Mouse (Mus musculus): ENCODE measurements around the gene Rab42. TPM values are rescaled to one million over a fixed set of nuclear protein-coding genes. Genes with fewer than 3 reads are reported as not detected.

Gene Rab42
- polyA plus RNA-seq, 1 experiment from 2014 or later, result 0.73 TPM

DNA sequence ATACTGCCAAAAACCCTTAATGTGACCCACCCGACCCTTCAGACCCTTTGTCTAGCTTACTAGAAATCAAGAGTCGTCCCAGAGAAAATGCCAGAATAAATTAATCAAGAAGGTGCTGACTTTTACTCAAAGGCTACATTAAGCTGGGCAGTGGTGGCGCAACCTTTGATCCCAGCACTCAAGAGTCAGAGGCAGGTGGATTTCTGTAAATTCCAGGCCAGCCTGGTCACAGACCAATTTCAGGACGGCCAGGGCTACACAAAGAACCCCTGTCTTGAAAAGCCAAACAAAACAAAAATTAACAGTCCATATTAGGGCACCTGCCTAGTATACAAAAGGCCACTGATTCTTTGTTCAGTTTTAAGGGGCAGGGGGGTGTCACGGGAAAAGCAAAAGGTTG is 23.3 kb upstream of the Rab42 start:
- Histone ChIP-seq H3K4me2 (ENCODE audit: low read depth, low read length) (no peak overlapping the region), H3K36me3 (replicated peaks; ENCODE audit: insufficient read depth, low read length) (peaks cover 20% of the 10 kb centered on the region), H3K9me3 (ENCODE audit: low read length) (no peaks in the 10 kb centered on the region), H3K27me3 (ENCODE audit: insufficient read depth, low read length) (no peaks in the 10 kb centered on the region), H3K9ac (replicated peaks) (no peak overlapping the region), H3K4me1 (ENCODE audit: insufficient read depth) (peaks cover 11% of the 10 kb centered on the region), H3K4me3 (ENCODE audit: low read depth, low read length) (no peak overlapping the region), H3K27ac (ENCODE audit: low read depth) (no peak overlapping the region)
- ATAC-seq, result no peak
- TF ChIP-seq EP300 (IDR thresholded peaks at IDR 0.05; ENCODE audit: low read depth) (no peak), CTCF (IDR thresholded peaks at IDR 0.05; ENCODE audit: low read depth) (no peak)
- no peak for DNase-seq
- WGBS (ENCODE audit: insufficient replicate concordance), result 69% methylated on average over 5 of the region's 5 CpGs

DNA sequence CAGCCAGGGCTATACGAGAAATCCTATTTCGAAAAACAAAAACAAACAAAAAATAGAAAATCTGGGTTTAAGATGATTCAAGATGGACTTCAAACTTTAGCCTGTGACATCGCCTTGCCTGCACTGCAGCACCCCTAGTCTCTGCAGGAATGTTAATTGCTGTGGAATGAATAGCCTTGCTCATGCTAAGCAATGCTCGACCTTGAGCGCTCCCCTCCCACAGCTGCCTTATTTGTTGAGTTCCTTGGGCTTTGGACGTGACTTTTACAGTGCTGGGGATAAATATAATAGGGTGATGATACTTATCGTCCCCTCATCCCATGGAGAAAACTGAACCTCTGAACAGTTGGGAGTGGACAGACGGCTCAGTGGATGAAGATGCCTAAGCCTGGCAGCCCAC is 12.5 kb upstream of the Rab42 start:
- no peak overlapping the region for H3K4me2 ChIP-seq (ENCODE audit: low read depth, low read length)
- no peaks in the 10 kb centered on the region for H3K27me3 ChIP-seq (ENCODE audit: insufficient read depth, low read length)
- no peaks in the 10 kb centered on the region for H3K9me3 ChIP-seq (ENCODE audit: low read length)
- H3K36me3 ChIP-seq (replicated peaks; ENCODE audit: insufficient read depth, low read length), result peaks cover 43% of the 10 kb centered on the region
- no peak overlapping the region for H3K9ac ChIP-seq (replicated peaks)
- no peak for TF ChIP-seq CTCF (IDR thresholded peaks at IDR 0.05; ENCODE audit: low read depth)
- TF ChIP-seq EP300 (IDR thresholded peaks at IDR 0.05; ENCODE audit: low read depth), result no peak
- DNase-seq, result no peak
- H3K4me3 ChIP-seq (ENCODE audit: low read depth, low read length), result no peak overlapping the region
- ATAC-seq, result no peak
- 82% methylated on average over 8 of the region's 8 CpGs for WGBS (ENCODE audit: insufficient replicate concordance)
- H3K4me1 ChIP-seq (ENCODE audit: insufficient read depth), result no peaks in the 10 kb centered on the region
- no peak overlapping the region for H3K27ac ChIP-seq (ENCODE audit: low read depth)

DNA sequence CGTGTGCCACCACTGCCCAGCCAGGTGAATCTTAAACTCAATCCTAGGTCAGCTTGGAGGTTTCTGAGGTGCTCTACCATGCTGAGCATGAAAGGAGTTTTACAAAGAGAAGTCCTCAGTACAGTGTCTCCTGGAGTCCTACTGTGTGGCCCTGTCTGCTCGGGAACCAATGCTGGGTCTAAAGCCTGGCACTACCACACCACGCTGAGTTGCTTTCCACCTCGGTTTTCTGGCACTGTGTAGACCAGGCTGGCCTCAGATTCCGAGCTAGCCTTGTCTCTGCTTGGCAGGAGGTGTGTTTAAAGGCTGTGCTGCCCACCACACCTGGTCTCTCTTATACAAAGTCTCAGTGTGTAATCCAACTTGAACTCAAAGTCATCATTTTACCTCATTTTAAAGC is 9.4 kb upstream of the Rab42 start:
- 82% methylated on average over 5 of the region's 5 CpGs for WGBS (ENCODE audit: insufficient replicate concordance)

DNA sequence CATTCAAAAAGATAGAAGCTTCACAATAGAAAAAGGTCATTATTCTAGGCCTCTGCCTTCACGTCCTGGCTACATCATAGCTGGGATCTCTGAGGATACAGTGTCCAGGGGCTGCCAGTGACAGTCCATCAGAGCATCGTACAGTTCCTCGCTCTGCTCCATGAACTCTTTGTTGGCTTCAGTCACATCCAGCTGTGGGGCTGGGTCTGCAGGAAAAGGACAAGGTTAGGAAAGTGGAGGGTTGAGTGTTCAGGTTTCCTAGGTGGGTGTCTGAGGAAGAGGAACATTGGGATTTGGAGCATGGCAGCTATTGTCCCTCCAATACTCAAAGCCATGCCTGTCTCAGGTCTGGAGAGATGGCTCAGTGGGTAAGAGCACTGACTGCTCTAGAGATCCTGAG is 8.6 kb upstream of the Rab42 start:
- no peaks in the 10 kb centered on the region for H3K9me3 ChIP-seq (ENCODE audit: low read length)
- TF ChIP-seq CTCF (IDR thresholded peaks at IDR 0.05; ENCODE audit: low read depth), result no peak
- TF ChIP-seq EP300 (IDR thresholded peaks at IDR 0.05; ENCODE audit: low read depth), result no peak
- no peak for DNase-seq
- H3K27ac ChIP-seq (ENCODE audit: low read depth), result no peak overlapping the region
- no peaks in the 10 kb centered on the region for H3K27me3 ChIP-seq (ENCODE audit: insufficient read depth, low read length)
- H3K36me3 ChIP-seq (replicated peaks; ENCODE audit: insufficient read depth, low read length), result peaks cover 35% of the 10 kb centered on the region
- H3K4me3 ChIP-seq (ENCODE audit: low read depth, low read length), result no peak overlapping the region
- no peak overlapping the region for H3K9ac ChIP-seq (replicated peaks)
- H3K4me1 ChIP-seq (ENCODE audit: insufficient read depth), result peaks cover 9% of the 10 kb centered on the region
- WGBS (ENCODE audit: insufficient replicate concordance), result 62% methylated on average over 3 of the region's 3 CpGs
- ATAC-seq, result no peak
- H3K4me2 ChIP-seq (ENCODE audit: low read depth, low read length), result no peak overlapping the region

More for the DNA sequence above, 9.4 kb upstream of the Rab42 start:
- Histone ChIP-seq H3K4me3 (ENCODE audit: low read depth, low read length) (no peak overlapping the region), H3K4me1 (ENCODE audit: insufficient read depth) (peaks cover 9% of the 10 kb centered on the region), H3K4me2 (ENCODE audit: low read depth, low read length) (no peak overlapping the region), H3K27ac (ENCODE audit: low read depth) (no peak overlapping the region), H3K9me3 (ENCODE audit: low read length) (no peaks in the 10 kb centered on the region), H3K9ac (replicated peaks) (no peak overlapping the region), H3K27me3 (ENCODE audit: insufficient read depth, low read length) (no peaks in the 10 kb centered on the region), H3K36me3 (replicated peaks; ENCODE audit: insufficient read depth, low read length) (peaks cover 38% of the 10 kb centered on the region)
- no peak for ATAC-seq
- TF ChIP-seq EP300 (IDR thresholded peaks at IDR 0.05; ENCODE audit: low read depth), result no peak
- no peak for DNase-seq

DNA sequence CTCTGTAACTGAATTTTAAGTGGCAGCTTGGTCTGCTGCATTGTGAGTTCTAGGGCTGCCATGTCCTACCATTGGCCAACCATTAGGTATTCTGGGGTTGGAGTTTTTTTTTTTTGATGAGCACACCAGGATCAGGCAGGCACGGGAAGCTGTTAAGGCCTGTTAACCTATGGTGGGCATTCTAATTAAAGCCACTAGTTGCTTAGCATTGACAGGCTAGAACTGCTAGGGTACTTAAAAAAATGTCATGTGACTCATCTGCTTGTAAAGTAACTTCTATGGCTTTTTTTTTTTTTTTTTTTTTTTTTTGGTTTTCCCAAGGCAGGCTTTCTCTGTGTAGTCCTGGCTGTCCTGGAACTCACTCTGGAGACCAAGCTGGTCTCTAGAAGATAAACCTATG is 8.0 kb upstream of the Rab42 start:
- TF ChIP-seq CTCF (IDR thresholded peaks at IDR 0.05; ENCODE audit: low read depth) (no peak), EP300 (IDR thresholded peaks at IDR 0.05; ENCODE audit: low read depth) (no peak)
- DNase-seq (no peak), ATAC-seq (no peak)
- Histone ChIP-seq H3K9ac (replicated peaks) (no peak overlapping the region), H3K4me3 (ENCODE audit: low read depth, low read length) (no peak overlapping the region), H3K9me3 (ENCODE audit: low read length) (no peaks in the 10 kb centered on the region), H3K4me1 (ENCODE audit: insufficient read depth) (peaks cover 9% of the 10 kb centered on the region), H3K36me3 (replicated peaks; ENCODE audit: insufficient read depth, low read length) (peaks cover 33% of the 10 kb centered on the region), H3K4me2 (ENCODE audit: low read depth, low read length) (no peak overlapping the region), H3K27me3 (ENCODE audit: insufficient read depth, low read length) (no peaks in the 10 kb centered on the region), H3K27ac (ENCODE audit: low read depth) (no peak overlapping the region)
- 67% methylated on average over 1 of the region's 1 CpGs for WGBS (ENCODE audit: insufficient replicate concordance)

DNA sequence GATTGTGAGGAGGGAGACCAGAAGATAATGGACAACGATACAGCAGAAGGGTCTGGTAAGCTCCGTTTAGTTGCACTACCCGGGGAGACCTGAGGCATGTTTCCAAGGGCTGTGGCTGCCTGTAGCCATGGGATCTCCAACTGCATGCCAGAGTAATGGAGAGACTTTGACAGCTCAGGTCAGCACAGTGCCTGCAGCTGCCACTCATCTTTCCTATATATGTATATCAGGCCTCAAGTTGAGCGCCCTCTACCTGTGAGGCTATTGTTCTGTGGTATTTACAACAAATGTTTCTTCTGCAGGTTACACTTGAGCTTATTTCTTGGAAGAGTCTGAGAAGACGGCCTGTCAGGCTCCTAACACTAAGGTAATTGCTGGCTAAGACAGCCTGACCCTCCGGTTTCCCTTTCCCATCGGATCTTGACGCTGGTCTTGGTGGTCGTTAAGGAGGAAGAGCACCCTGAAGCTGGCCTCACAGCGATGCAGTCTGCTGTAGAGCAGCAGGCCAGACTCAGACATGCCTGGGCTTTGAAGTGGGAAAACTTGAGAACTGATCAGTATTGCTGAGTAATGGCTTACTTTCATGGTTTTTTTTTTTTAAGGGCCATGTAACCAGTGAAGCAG is 6.8 kb upstream of the Rab42 start:
- Histone ChIP-seq H3K27ac (ENCODE audit: low read depth) (peak overlapping the region; percentile 71), H3K4me2 (ENCODE audit: low read depth, low read length) (peak overlapping the region; percentile 80), H3K4me1 (ENCODE audit: insufficient read depth) (peaks cover 12% of the 10 kb centered on the region), H3K36me3 (replicated peaks; ENCODE audit: insufficient read depth, low read length) (peaks cover 30% of the 10 kb centered on the region), H3K27me3 (ENCODE audit: insufficient read depth, low read length) (no peaks in the 10 kb centered on the region), H3K9ac (replicated peaks) (peak overlapping the region; percentile 81), H3K9me3 (ENCODE audit: low read length) (no peaks in the 10 kb centered on the region), H3K4me3 (ENCODE audit: low read depth, low read length) (peak overlapping the region; percentile 79)
- WGBS (ENCODE audit: insufficient replicate concordance), result 23% methylated on average over 10 of the region's 10 CpGs
- peak; percentile 80 for TF ChIP-seq CTCF (IDR thresholded peaks at IDR 0.05; ENCODE audit: low read depth)
- TF ChIP-seq EP300 (IDR thresholded peaks at IDR 0.05; ENCODE audit: low read depth), result no peak
- DNase-seq, result peak; percentile 62
- ATAC-seq, result peak; percentile 9; the same call in 1 of the 2 replicates
